Mouse (Mus musculus) MEL (cell line): ENCODE measurements at regions not wholly inside any gene's neighbourhood (a gene's known extent, or its start where the extent isn't known, plus 50 kb on each side); places are given as distances from the start of the nearest gene placed in this dataset.

Experiments used
- DNase-seq: peaks from one replicate; pipeline ENCODE4 v3.0.0; 2011; ENCODE audit warnings: low read depth, low spot score
- H3K27ac ChIP-seq: 2 replicates; pipeline ENCODE4 v1.5.1; 2012; ENCODE audit warnings: low read depth, mild to moderate bottlenecking, control low read depth, low read length, moderate library complexity; ENCODE audit not compliant: control insufficient read depth
- H3K27me3 ChIP-seq, 2 experiments: fragments of 150-350 bp in 1 of 2; sonication (generic) in 1 of 2; 2 replicates each; pipeline ENCODE4 v1.6.1; 2012; ENCODE audit warnings: low read length in 2 of 2, mild to moderate bottlenecking in 2 of 2, improper control_type of control experiment in 1 of 2, moderate library complexity in 1 of 2; ENCODE audit not compliant: insufficient read depth in 2 of 2, control insufficient read depth in 1 of 2
- H3K36me3 ChIP-seq, 2 experiments: 2 replicates each; pipeline ENCODE4 v1.6.1; 2012 to 2014; ENCODE audit warnings: low read length in 2 of 2, improper control_type of control experiment in 1 of 2, inconsistent platforms in 1 of 2, mild to moderate bottlenecking in 1 of 2; ENCODE audit not compliant: insufficient read depth in 2 of 2, control insufficient read depth in 1 of 2
- H3K4me1 ChIP-seq, 2 experiments: fragments of 150-350 bp in 1 of 2; sonication (generic) in 1 of 2; 2 replicates each; pipeline ENCODE4 v1.6.1; 2012; ENCODE audit warnings: low read length in 2 of 2, improper control_type of control experiment in 1 of 2, mild to moderate bottlenecking in 1 of 2; ENCODE audit not compliant: insufficient read depth in 2 of 2, control insufficient read depth in 1 of 2
- H3K4me3 ChIP-seq, 2 experiments: fragments of 150-350 bp in 1 of 2; sonication (generic) in 1 of 2; 2 replicates each; pipeline ENCODE4 v1.5.1; 2012; ENCODE audit warnings: low read depth in 2 of 2, low read length in 2 of 2, mild to moderate bottlenecking in 2 of 2, moderate library complexity in 2 of 2, control low read depth in 1 of 2, improper control_type of control experiment in 1 of 2; ENCODE audit not compliant: control insufficient read depth in 1 of 2, insufficient read depth in 1 of 2
- H3K79me2 ChIP-seq: 2 replicates; pipeline ENCODE4 v1.6.1; 2012; ENCODE audit warnings: mild to moderate bottlenecking, low read length, moderate library complexity; ENCODE audit not compliant: control insufficient read depth, poor library complexity, insufficient read depth
- H3K9ac ChIP-seq: 2 replicates; pipeline ENCODE4 v1.6.1; 2012; ENCODE audit warnings: low read depth, mild to moderate bottlenecking, control low read depth, low read length, moderate library complexity; ENCODE audit not compliant: control insufficient read depth, poor library complexity, severe bottlenecking
- H3K9me3 ChIP-seq: fragments of 150-350 bp; sonication (generic); replicated peaks from 2 replicates; pipeline ENCODE4 v1.6.1; 2012; ENCODE audit warnings: mild to moderate bottlenecking, low read length, improper control_type of control experiment, moderate library complexity; ENCODE audit not compliant: insufficient read depth
- BHLHE40 ChIP-seq: IDR thresholded peaks from 2 replicates; pipeline ENCODE4 v1.6.1; 2012; ENCODE audit warnings: low read depth, mild to moderate bottlenecking, inconsistent platforms, low read length, improper control_type of control experiment, borderline replicate concordance
- CHD1 ChIP-seq: IDR thresholded peaks from 2 replicates; pipeline ENCODE4 v1.6.1; 2012; ENCODE audit warnings: low read depth, mild to moderate bottlenecking, inconsistent platforms, low read length, improper control_type of control experiment
- CHD2 ChIP-seq: IDR thresholded peaks from 2 replicates; pipeline ENCODE4 v1.6.1; 2011; ENCODE audit warnings: low read length, improper control_type of control experiment
- E2F4 ChIP-seq: IDR thresholded peaks from 2 replicates; pipeline ENCODE4 v1.6.1; 2011; ENCODE audit warnings: low read depth, low read length, improper control_type of control experiment, borderline replicate concordance
- ELF1 ChIP-seq: IDR thresholded peaks from 2 replicates; pipeline ENCODE4 v1.6.1; 2014; ENCODE audit warnings: low read depth, mild to moderate bottlenecking, inconsistent platforms, low read length, improper control_type of control experiment, moderate library complexity
- EP300 ChIP-seq, 2 experiments: IDR thresholded peaks; 2 replicates each; pipeline ENCODE4 v1.6.1; 2011; ENCODE audit warnings: improper control_type of control experiment in 2 of 2, low read length in 2 of 2, low read depth in 1 of 2, mild to moderate bottlenecking in 1 of 2
- ETS1 ChIP-seq: IDR thresholded peaks from 2 replicates; pipeline ENCODE4 v1.6.1; 2012; ENCODE audit warnings: low read depth, mild to moderate bottlenecking, inconsistent platforms, low read length, improper control_type of control experiment, moderate library complexity
- GABPA ChIP-seq: IDR thresholded peaks from 2 replicates; pipeline ENCODE4 v1.6.1; 2012; ENCODE audit warnings: low read depth, mild to moderate bottlenecking, inconsistent platforms, low read length, improper control_type of control experiment, moderate library complexity
- GATA1 ChIP-seq: IDR thresholded peaks from 2 replicates; pipeline ENCODE4 v1.6.1; 2011; ENCODE audit warnings: low read depth, low read length, improper control_type of control experiment
- HCFC1 ChIP-seq: IDR thresholded peaks from 2 replicates; pipeline ENCODE4 v1.6.1; 2012; ENCODE audit warnings: low read depth, mild to moderate bottlenecking, inconsistent platforms, low read length, improper control_type of control experiment, moderate library complexity
- MAX ChIP-seq: IDR thresholded peaks from 2 replicates; pipeline ENCODE4 v1.6.1; 2011; ENCODE audit warnings: low read length, improper control_type of control experiment
- MAZ ChIP-seq: IDR thresholded peaks from 2 replicates; pipeline ENCODE4 v1.6.1; 2012; ENCODE audit warnings: low read depth, mild to moderate bottlenecking, inconsistent platforms, low read length, improper control_type of control experiment
- MEF2A ChIP-seq: IDR thresholded peaks from 2 replicates; pipeline ENCODE4 v1.6.1; 2014; ENCODE audit warnings: low read depth, mild to moderate bottlenecking, inconsistent platforms, low read length, improper control_type of control experiment; ENCODE audit not compliant: poor library complexity, insufficient replicate concordance, severe bottlenecking; ENCODE audit errors: extremely low read depth
- MYB ChIP-seq: IDR thresholded peaks from 2 replicates; pipeline ENCODE4 v1.6.1; 2011; ENCODE audit warnings: mild to moderate bottlenecking, low read depth, low read length, improper control_type of control experiment
- NELFE ChIP-seq: IDR thresholded peaks from 2 replicates; pipeline ENCODE4 v1.6.1; 2011; ENCODE audit warnings: low read depth, low read length, improper control_type of control experiment
- POLR2A ChIP-seq, 2 experiments: IDR thresholded peaks; 2 replicates each; pipeline ENCODE4 v1.6.1; 2011 to 2012; ENCODE audit warnings: low read length in 2 of 2, mild to moderate bottlenecking in 2 of 2, control low read depth in 1 of 2, improper control_type of control experiment in 1 of 2, low read depth in 1 of 2, moderate library complexity in 1 of 2; ENCODE audit not compliant: control insufficient read depth in 1 of 2, insufficient read depth in 1 of 2, poor library complexity in 1 of 2
- POLR2AphosphoS5 ChIP-seq: IDR thresholded peaks from 2 replicates; pipeline ENCODE4 v1.6.1; 2012; ENCODE audit warnings: low read depth, borderline replicate concordance, mild to moderate bottlenecking, inconsistent platforms, low read length, moderate library complexity, mixed read lengths
- SIN3A ChIP-seq: IDR thresholded peaks from 2 replicates; pipeline ENCODE4 v1.6.1; 2012; ENCODE audit warnings: low read length, improper control_type of control experiment, inconsistent platforms
- SMC3 ChIP-seq: IDR thresholded peaks from 2 replicates; pipeline ENCODE4 v1.6.1; 2011; ENCODE audit warnings: low read depth, low read length, improper control_type of control experiment
- TAL1 ChIP-seq: IDR thresholded peaks from 2 replicates; pipeline ENCODE4 v1.6.1; 2012; ENCODE audit warnings: mild to moderate bottlenecking, inconsistent platforms, low read length, moderate library complexity, mixed read lengths
- TBP ChIP-seq: IDR thresholded peaks from 2 replicates; pipeline ENCODE4 v1.8.0; 2011; ENCODE audit warnings: low read depth, low read length, improper control_type of control experiment
- UBTF ChIP-seq: IDR thresholded peaks from 2 replicates; pipeline ENCODE4 v1.6.1; 2012; ENCODE audit warnings: low read depth, mild to moderate bottlenecking, inconsistent platforms, low read length, improper control_type of control experiment, moderate library complexity, borderline replicate concordance; ENCODE audit not compliant: insufficient read depth
- USF1 ChIP-seq: IDR thresholded peaks from 2 replicates; pipeline ENCODE4 v1.6.1; 2014; ENCODE audit warnings: low read depth, mild to moderate bottlenecking, inconsistent platforms, low read length, improper control_type of control experiment, moderate library complexity
- USF2 ChIP-seq, 2 experiments: IDR thresholded peaks; 2 replicates each; pipeline ENCODE4 v1.6.1; 2011 to 2012; ENCODE audit warnings: improper control_type of control experiment in 2 of 2, low read length in 2 of 2, borderline replicate concordance in 1 of 2, inconsistent platforms in 1 of 2, low read depth in 1 of 2, mild to moderate bottlenecking in 1 of 2; ENCODE audit not compliant: insufficient read depth in 1 of 2
- ZC3H11A ChIP-seq: IDR thresholded peaks from 2 replicates; pipeline ENCODE4 v1.6.1; 2012; ENCODE audit warnings: low read depth, mild to moderate bottlenecking, inconsistent platforms, low read length, improper control_type of control experiment
- ZKSCAN1 ChIP-seq: IDR thresholded peaks from 2 replicates; pipeline ENCODE4 v1.6.1; 2012; ENCODE audit warnings: low read depth, mild to moderate bottlenecking, inconsistent platforms, low read length, improper control_type of control experiment, moderate library complexity
- ZMIZ1 ChIP-seq: IDR thresholded peaks from 2 replicates; pipeline ENCODE4 v1.6.1; 2012; ENCODE audit warnings: low read depth, mild to moderate bottlenecking, inconsistent platforms, low read length, improper control_type of control experiment, moderate library complexity
- ZNF384 ChIP-seq: IDR thresholded peaks from 2 replicates; pipeline ENCODE4 v1.6.1; 2012; ENCODE audit warnings: low read depth, mild to moderate bottlenecking, inconsistent platforms, low read length, improper control_type of control experiment

GRCm38 (mm10) chrX:12294941-12295340 lies 134.8 kb upstream of the Bcor start:
- H3K4me1 ChIP-seq: peaks cover 4 to 15% of the 10 kb centered on the region in 2 experiments
- H3K9me3 ChIP-seq: no peaks in the 10 kb centered on the region
- H3K4me3 ChIP-seq: no peak overlapping the region
- peaks cover 0 to 8% of the 10 kb centered on the region in 2 experiments; a peak in 2 of 4 replicates for H3K36me3 ChIP-seq
- TF ChIP-seq E2F4 (no peak), POLR2A (IDR thresholded peaks at IDR 0.05; ENCODE audit: control insufficient read depth in 1 of 2, insufficient read depth in 1 of 2, low read depth in 1 of 2, low read length in 2 of 2, poor library complexity in 1 of 2) (no peak)
- no peak overlapping the region for H3K9ac ChIP-seq
- no peaks in the 10 kb centered on the region for H3K79me2 ChIP-seq
- H3K27me3 ChIP-seq: no peaks in the 10 kb centered on the region
- no peak overlapping the region for H3K27ac ChIP-seq
- no peak for DNase-seq

GRCm38 (mm10) chrX:12296264-12297053 lies 136.3 kb upstream of the Bcor start:
- Histone ChIP-seq H3K79me2 (no peaks in the 10 kb centered on the region), H3K9me3 (no peaks in the 10 kb centered on the region), H3K9ac (peak overlapping the region; percentile 41), H3K27ac (peak overlapping the region; percentile 89), H3K4me1 (peaks cover 4 to 15% of the 10 kb centered on the region in 2 experiments), H3K36me3 (peaks cover 0 to 8% of the 10 kb centered on the region in 2 experiments; a peak in 2 of 4 replicates), H3K4me3 (peak overlapping the region; percentile 3 to 20; a peak in 3 of 4 replicates), H3K27me3 (no peaks in the 10 kb centered on the region)
- peak; percentile 96 for DNase-seq
- TF ChIP-seq SMC3: 0 out of 2 replicates have a peak, but pooled peaks have one; percentile 5
- TF ChIP-seq ZMIZ1: no peak
- 0 out of 2 replicates have a peak, but pooled peaks have one; percentile 35 for TF ChIP-seq MAZ
- peak; percentile 99 for TF ChIP-seq GATA1
- TF ChIP-seq USF1: peak; percentile 42; the same call in 1 of the 2 replicates
- no peak for TF ChIP-seq ZKSCAN1
- peak; percentile 62; the same call in 1 of the 2 replicates for TF ChIP-seq MAX
- TF ChIP-seq MEF2A: no peak
- no peak for TF ChIP-seq ZC3H11A
- TF ChIP-seq HCFC1: 0 out of 2 replicates have a peak, but pooled peaks have one; percentile 53
- peak; percentile 93 for TF ChIP-seq ZNF384
- TF ChIP-seq TBP: 0 out of 2 replicates have a peak, but pooled peaks have one; percentile 63
- TF ChIP-seq UBTF: no peak
- peak; percentile 69; the same call in 1 of the 2 replicates for TF ChIP-seq ELF1
- peak; percentile 43; the same call in 1 of the 2 replicates for TF ChIP-seq NELFE
- 0 out of 2 replicates have a peak, but pooled peaks have one; percentile 18 for TF ChIP-seq POLR2AphosphoS5
- TF ChIP-seq BHLHE40: peak; percentile 68; the same call in 1 of the 2 replicates
- no peak for TF ChIP-seq USF2 (IDR thresholded peaks at IDR 0.05; ENCODE audit: borderline replicate concordance in 1 of 2, insufficient read depth in 1 of 2, low read depth in 1 of 2, low read length in 2 of 2)
- peak; percentile 94 for TF ChIP-seq ETS1
- TF ChIP-seq MYB: peak; percentile 59; the same call in 1 of the 2 replicates
- TF ChIP-seq TAL1: peak; percentile 99
- TF ChIP-seq SIN3A: peak; percentile 84
- peak in 1 of 2 experiments; percentile 40; a peak in 1 of 4 replicates for TF ChIP-seq POLR2A (IDR thresholded peaks at IDR 0.05; ENCODE audit: control insufficient read depth in 1 of 2, insufficient read depth in 1 of 2, low read depth in 1 of 2, low read length in 2 of 2, poor library complexity in 1 of 2)
- no peak for TF ChIP-seq CHD1
- no peak for TF ChIP-seq GABPA
- TF ChIP-seq CHD2: no peak
- peak; percentile 97 for TF ChIP-seq EP300 (IDR thresholded peaks at IDR 0.05; ENCODE audit: low read depth in 1 of 2, low read length in 2 of 2)
